Mouse (Mus musculus) CH12.LX (cell line): ENCODE data around the gene Iqgap1. TPM values are rescaled to one million over a fixed set of nuclear protein-coding genes. Genes with fewer than 3 reads are reported as not detected.

Experiments used
- DNase-seq: peaks from one replicate; pipeline ENCODE4 v3.0.0-alpha.2; 2013; ENCODE audit errors: extremely low read depth
- H3K27ac ChIP-seq: 2 replicates; pipeline ENCODE4 v1.5.1; 2012; ENCODE audit warnings: low read depth, mild to moderate bottlenecking, control low read depth, moderate library complexity; ENCODE audit not compliant: insufficient read depth
- H3K27me3 ChIP-seq: replicated peaks from 2 replicates; pipeline ENCODE3; 2012; ENCODE audit warnings: inconsistent platforms
- H3K36me3 ChIP-seq, 2 experiments: replicated peaks in 1 of 2; 2 replicates each; pipeline versions ENCODE3 to v1.6.1; 2012; ENCODE audit warnings: inconsistent platforms in 1 of 2, low read length in 1 of 2, mild to moderate bottlenecking in 1 of 2, mixed read lengths in 1 of 2, moderate library complexity in 1 of 2; ENCODE audit not compliant: control insufficient read depth in 1 of 2, insufficient read depth in 1 of 2
- H3K4me1 ChIP-seq, 2 experiments: 2 replicates each; pipeline ENCODE4 v1.6.1; 2012; ENCODE audit warnings: inconsistent platforms in 1 of 2, moderate library complexity in 1 of 2; ENCODE audit not compliant: insufficient read depth in 2 of 2, control insufficient read depth in 1 of 2
- H3K4me2 ChIP-seq: 2 replicates; pipeline ENCODE4 v1.6.1; 2012; ENCODE audit warnings: low read depth, mild to moderate bottlenecking, control low read depth; ENCODE audit not compliant: poor library complexity, insufficient read depth, severe bottlenecking
- H3K4me3 ChIP-seq, 3 experiments: fragments of 150-350 bp in 1 of 3; sonication (generic) in 1 of 3; replicated peaks in 1 of 3; 2 replicates each; pipeline versions ENCODE3 to v1.5.1; 2011 to 2012; ENCODE audit warnings: low read depth in 2 of 3, low read length in 2 of 3, mild to moderate bottlenecking in 2 of 3, moderate library complexity in 2 of 3, control low read depth in 1 of 3, improper control_type of control experiment in 1 of 3, inconsistent platforms in 1 of 3, mixed read lengths in 1 of 3; ENCODE audit not compliant: poor library complexity in 1 of 3
- H3K79me2 ChIP-seq: replicated peaks from 2 replicates; pipeline ENCODE4 v1.6.1; 2012; ENCODE audit warnings: mild to moderate bottlenecking, moderate library complexity; ENCODE audit not compliant: control insufficient read depth, poor library complexity, insufficient read depth, severe bottlenecking; ENCODE audit errors: extremely low read depth
- H3K9ac ChIP-seq: 2 replicates; pipeline ENCODE4 v1.6.1; 2012; ENCODE audit warnings: low read depth, mild to moderate bottlenecking, control low read depth, moderate library complexity; ENCODE audit not compliant: insufficient read depth
- H3K9me3 ChIP-seq: replicated peaks from 2 replicates; pipeline ENCODE3; 2012; ENCODE audit warnings: low read length, inconsistent platforms, mixed read lengths
- BHLHE40 ChIP-seq: IDR thresholded peaks from 2 replicates; pipeline ENCODE4 v1.6.1; 2011; ENCODE audit warnings: mild to moderate bottlenecking, low read depth, low read length, improper control_type of control experiment
- CHD1 ChIP-seq: IDR thresholded peaks from 2 replicates; pipeline ENCODE4 v1.6.1; 2012; ENCODE audit warnings: low read depth, low read length, improper control_type of control experiment, inconsistent platforms
- CHD2 ChIP-seq: IDR thresholded peaks from 2 replicates; pipeline ENCODE4 v1.6.1; 2011; ENCODE audit warnings: low read length, improper control_type of control experiment
- EP300 ChIP-seq: IDR thresholded peaks from 2 replicates; pipeline ENCODE4 v1.6.1; 2011; ENCODE audit warnings: low read length, improper control_type of control experiment
- HCFC1 ChIP-seq: IDR thresholded peaks from 2 replicates; pipeline ENCODE4 v1.6.1; 2012; ENCODE audit warnings: low read depth, mild to moderate bottlenecking, inconsistent platforms, low read length, improper control_type of control experiment
- IRF4 ChIP-seq: IDR thresholded peaks from 2 replicates; pipeline ENCODE4 v1.6.1; 2014; ENCODE audit warnings: low read depth, mild to moderate bottlenecking, inconsistent platforms, low read length, improper control_type of control experiment
- JUN ChIP-seq: IDR thresholded peaks from 2 replicates; pipeline ENCODE4 v1.6.1; 2011; ENCODE audit warnings: low read depth, mild to moderate bottlenecking, low read length, improper control_type of control experiment, moderate library complexity; ENCODE audit not compliant: insufficient read depth
- MAFK ChIP-seq: IDR thresholded peaks from 2 replicates; pipeline ENCODE4 v1.6.1; 2011; ENCODE audit warnings: low read length, improper control_type of control experiment; ENCODE audit not compliant: insufficient replicate concordance
- MAX ChIP-seq: IDR thresholded peaks from 2 replicates; pipeline ENCODE4 v1.6.1; 2011; ENCODE audit warnings: low read length, improper control_type of control experiment
- MAZ ChIP-seq: IDR thresholded peaks from 2 replicates; pipeline ENCODE4 v1.6.1; 2012; ENCODE audit warnings: low read depth, mild to moderate bottlenecking, inconsistent platforms, low read length, improper control_type of control experiment, moderate library complexity
- MEF2A ChIP-seq: IDR thresholded peaks from 2 replicates; pipeline ENCODE4 v1.6.1; 2014; ENCODE audit warnings: low read depth, mild to moderate bottlenecking, inconsistent platforms, low read length, improper control_type of control experiment, borderline replicate concordance
- MYC ChIP-seq: IDR thresholded peaks from 2 replicates; pipeline ENCODE4 v1.6.1; 2011; ENCODE audit warnings: low read depth, mild to moderate bottlenecking, improper control_type of control experiment, low read length
- POLR2AphosphoS2 ChIP-seq: IDR thresholded peaks from 2 replicates; pipeline ENCODE4 v1.6.1; 2011; ENCODE audit warnings: low read depth, low read length, improper control_type of control experiment
- RCOR1 ChIP-seq: conservative IDR thresholded peaks from 2 replicates; pipeline ENCODE4 v1.6.1; 2012; ENCODE audit warnings: low read depth, mild to moderate bottlenecking, inconsistent platforms, low read length, improper control_type of control experiment
- SIN3A ChIP-seq: IDR thresholded peaks from 2 replicates; pipeline ENCODE4 v1.6.1; 2012; ENCODE audit warnings: low read length, improper control_type of control experiment, inconsistent platforms
- SMC3 ChIP-seq: IDR thresholded peaks from 2 replicates; pipeline ENCODE4 v1.6.1; 2011; ENCODE audit warnings: low read depth, low read length, improper control_type of control experiment
- TBP ChIP-seq: conservative IDR thresholded peaks from 2 replicates; pipeline ENCODE4 v1.6.1; 2011; ENCODE audit warnings: low read depth, low read length, improper control_type of control experiment
- UBTF ChIP-seq: IDR thresholded peaks from 2 replicates; pipeline ENCODE4 v1.6.1; 2012; ENCODE audit warnings: low read depth, mild to moderate bottlenecking, inconsistent platforms, low read length, improper control_type of control experiment, moderate library complexity
- ZMIZ1 ChIP-seq: IDR thresholded peaks from 2 replicates; pipeline ENCODE4 v1.6.1; 2012; ENCODE audit warnings: low read depth, mild to moderate bottlenecking, inconsistent platforms, low read length, improper control_type of control experiment
- dilution Hi-C: fragments of 300-500 bp; cut with MboI; formaldehyde crosslinking; loops from 2 replicates; pipeline ENCODE4 v1.14.3; 2020; ENCODE audit warnings: low sequenced_read_pairs; ENCODE audit not compliant: extremely low pct_unique_long_range_greater_than_20kb, extremely low pct_ligation_motif_present
- in situ Hi-C: fragments of 300-500 bp; cut with MboI; formaldehyde crosslinking; loops from 3 replicates; pipeline ENCODE4 v1.14.3; 2019; ENCODE audit warnings: low sequenced_read_pairs, low pct_ligation_motif_present, low pct_unique_long_range_greater_than_20kb, mixed read lengths
- polyA plus RNA-seq: library from polyadenylated mRNA; unstranded; fragments of >175 nt; gene quantifications from 2 replicates; pipeline ENCODE4 v1.2.1, GENCODE M21; 2012; ENCODE audit warnings: low read depth; ENCODE audit not compliant: insufficient read length
- total RNA-seq, 2 experiments: library from RNA; depleted of rRNA; stranded (reverse); fragments of 300-350 nt in 1 of 2; fragments of >200 nt in 1 of 2; gene quantifications; 2 replicates each; pipeline ENCODE4 v1.2.3; 2012 to 2014

Gene Iqgap1
- total and polyA plus RNA-seq, 3 experiments = 49.6 to 126 (median 77.0) TPM

DNA sequence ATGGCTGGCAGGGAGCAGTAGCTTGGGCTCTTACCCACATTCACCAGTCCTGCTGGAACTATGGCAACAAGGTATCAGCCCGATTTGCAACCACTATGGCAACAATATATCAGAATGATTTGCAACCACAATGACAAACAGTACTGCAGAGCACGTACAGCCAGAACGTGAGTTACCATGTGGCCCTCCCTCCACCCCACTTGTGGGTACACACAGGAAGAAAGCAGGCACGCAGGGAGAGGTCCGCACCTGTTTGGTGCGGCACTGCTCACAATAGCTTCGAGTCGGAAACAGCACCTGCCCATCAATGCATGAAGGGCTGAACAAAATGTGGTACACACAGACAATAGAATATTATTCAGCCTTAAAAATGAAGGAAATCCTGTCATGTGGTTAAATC, 107.3 kb downstream of the Iqgap1 start:
- TF ChIP-seq MAFK (no peak), CHD2 (no peak), POLR2AphosphoS2 (no peak), MAX (no peak), HCFC1 (no peak), SIN3A (no peak)
- Histone ChIP-seq H3K4me1 (peaks cover 0 to 3% of the 10 kb centered on the region in 2 experiments; a peak in 1 of 4 replicates), H3K27me3 (no peaks in the 10 kb centered on the region), H3K36me3 (peaks cover 68 to 92% of the 10 kb centered on the region in 2 experiments), H3K4me3 (no peak overlapping the region), H3K9me3 (no peaks in the 10 kb centered on the region), H3K79me2 (no peaks in the 10 kb centered on the region), H3K27ac (no peak overlapping the region), H3K9ac (no peak overlapping the region), H3K4me2 (no peak overlapping the region)
- no peak for DNase-seq
- in situ Hi-C loops (no loop called here), dilution Hi-C loops (no loop called here)

DNA sequence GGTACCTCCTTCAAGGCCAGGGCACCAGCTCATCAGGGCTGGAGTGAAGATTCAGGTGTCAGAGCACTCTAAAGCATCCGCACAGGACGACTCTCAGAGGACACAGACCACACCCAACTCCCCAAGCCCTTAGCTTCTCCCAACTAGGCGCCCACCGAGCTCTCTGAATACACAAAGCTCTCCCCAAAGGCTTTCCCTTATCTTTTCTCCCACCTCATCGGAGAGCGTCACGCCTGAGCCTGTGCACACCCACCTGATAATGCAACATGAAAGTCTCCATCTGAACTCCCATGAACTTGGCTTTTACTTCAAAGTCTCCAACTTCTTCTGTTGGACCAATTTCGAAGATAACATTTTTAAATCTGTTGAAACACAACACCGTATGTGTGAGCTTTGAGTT, 109.0 kb downstream of the Iqgap1 start:
- TF ChIP-seq JUN (no peak), TBP (no peak)
- TF ChIP-seq, all 38 proteins: peak for 0
- peaks cover 0 to 3% of the 10 kb centered on the region in 2 experiments; a peak in 1 of 4 replicates for H3K4me1 ChIP-seq
- H3K9me3 ChIP-seq = no peaks in the 10 kb centered on the region
- no peak overlapping the region for H3K27ac ChIP-seq
- no peak for DNase-seq
- in situ Hi-C loops (no loop called here), dilution Hi-C loops (no loop called here)
- H3K9ac ChIP-seq = no peak overlapping the region
- no peak overlapping the region for H3K4me3 ChIP-seq
- H3K27me3 ChIP-seq = no peaks in the 10 kb centered on the region
- H3K36me3 ChIP-seq = peaks cover 59 to 91% of the 10 kb centered on the region in 2 experiments
- no peaks in the 10 kb centered on the region for H3K79me2 ChIP-seq
- H3K4me2 ChIP-seq = no peak overlapping the region

DNA sequence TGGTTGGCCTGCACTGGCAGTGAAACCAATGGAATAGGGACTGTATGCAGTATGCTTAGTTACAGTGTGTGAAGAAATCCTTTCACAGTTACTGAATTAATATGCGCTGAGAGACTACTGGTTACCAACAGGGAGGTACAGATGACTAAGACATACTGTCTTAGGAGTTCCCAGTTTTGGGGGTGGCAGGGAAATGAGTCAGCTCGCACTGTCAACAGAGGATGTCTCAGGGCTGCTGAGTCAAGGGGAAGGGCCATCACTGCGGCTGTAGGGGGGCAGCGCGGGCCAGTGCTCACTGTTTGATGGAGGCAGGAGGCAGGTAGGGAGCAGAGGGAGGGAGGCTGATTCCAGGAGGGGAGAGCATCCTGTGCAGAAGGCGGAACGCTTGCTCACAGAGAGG, 110.5 kb downstream of the Iqgap1 start:
- Histone ChIP-seq H3K4me3 (no peak overlapping the region), H3K27ac (no peak overlapping the region), H3K9me3 (no peaks in the 10 kb centered on the region), H3K27me3 (no peaks in the 10 kb centered on the region), H3K79me2 (no peaks in the 10 kb centered on the region), H3K36me3 (peaks cover 52 to 87% of the 10 kb centered on the region in 2 experiments), H3K9ac (no peak overlapping the region), H3K4me1 (peaks cover 0 to 3% of the 10 kb centered on the region in 2 experiments; a peak in 1 of 4 replicates), H3K4me2 (no peak overlapping the region)
- DNase-seq = peak; percentile 14
- dilution Hi-C loops = no loop called here
- TF ChIP-seq EP300 (no peak), MAZ (no peak), IRF4 (no peak), TBP (no peak), UBTF (no peak), BHLHE40 (no peak), ZMIZ1 (no peak), RCOR1 (no peak), MYC (no peak), MEF2A (no peak), SMC3 (no peak), CHD1 (no peak)
- in situ Hi-C loops = no loop called here
